Mouse (Mus musculus): ENCODE results near the gene Atl1.

The Atl1 gene

GRCm38 (mm10) chr12:69884053-69884452, 8.4 kb upstream of the Atl1 start:
- no peak for DNase-seq (ENCODE audit: low spot score)

DNA sequence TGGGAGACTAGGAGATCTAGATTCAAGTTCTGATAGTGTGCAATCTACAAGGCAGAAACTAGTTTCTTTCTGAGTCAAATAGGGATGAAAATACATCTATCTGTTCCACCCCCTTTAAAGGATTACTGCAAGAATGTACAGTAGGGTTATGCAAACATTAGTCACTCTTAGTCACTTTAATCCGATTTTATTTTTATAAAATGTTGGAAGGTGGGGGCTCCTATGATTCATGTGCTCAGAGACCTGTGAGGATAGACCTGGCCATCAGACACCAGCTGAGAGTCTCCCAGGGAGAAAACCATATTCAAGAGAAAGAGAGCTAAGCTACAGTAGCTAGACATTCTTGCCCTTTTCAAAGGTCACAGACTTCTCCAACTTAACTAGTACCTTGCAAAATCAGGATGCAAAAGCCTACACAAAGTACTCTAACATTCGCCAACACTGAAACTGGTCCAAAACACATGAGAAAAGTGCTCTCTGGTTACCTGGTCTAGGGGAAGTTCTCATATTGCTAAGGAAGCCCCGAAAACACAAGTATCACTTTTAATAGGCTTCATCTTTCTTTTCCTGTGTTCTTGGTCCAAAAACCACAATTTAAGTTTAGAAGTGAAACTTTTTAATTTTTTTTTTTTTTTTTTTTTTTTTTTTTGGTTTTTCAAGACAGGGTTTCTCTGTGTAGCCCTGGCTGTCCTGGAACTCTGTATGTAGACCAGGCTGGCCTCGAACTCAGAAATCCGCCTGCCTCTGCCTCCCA, 7.1 kb upstream of the Atl1 start:
- no peak for DNase-seq (ENCODE audit: low spot score)

- no peak for DNase-seq (ENCODE audit: low spot score)
Measured at GRCm38 (mm10) chr12:69887776-69888175, 4.6 kb upstream of the Atl1 start.

- DNase-seq (ENCODE audit: low spot score) = no peak
Measured at GRCm38 (mm10) chr12:69888345-69888744, 4.1 kb upstream of the Atl1 start.

GRCm38 (mm10) chr12:69890051-69890450, 2.4 kb upstream of the Atl1 start:
- DNase-seq (ENCODE audit: low spot score) = no peak

DNA sequence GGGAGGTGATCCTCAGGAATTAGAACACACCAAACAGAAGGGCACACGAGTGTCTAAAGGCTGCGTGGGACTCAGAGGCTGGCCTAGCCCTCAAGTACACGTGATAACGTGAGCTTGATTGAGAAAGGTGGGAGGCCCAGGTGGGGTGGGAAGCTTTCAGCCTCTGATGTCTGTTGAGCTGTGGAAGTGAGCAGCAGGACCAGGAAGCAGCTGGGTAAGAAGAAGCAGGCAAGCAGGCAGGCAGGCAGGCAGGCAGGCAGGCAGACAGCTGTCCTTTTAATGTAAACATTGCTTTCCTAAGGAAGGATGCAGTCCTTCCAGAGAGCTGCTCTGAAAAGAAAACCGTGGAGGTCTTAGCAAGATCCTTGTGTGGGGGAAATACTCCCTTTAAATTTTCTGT, 1.9 kb upstream of the Atl1 start:
- no peak for DNase-seq (ENCODE audit: low spot score)

DNA sequence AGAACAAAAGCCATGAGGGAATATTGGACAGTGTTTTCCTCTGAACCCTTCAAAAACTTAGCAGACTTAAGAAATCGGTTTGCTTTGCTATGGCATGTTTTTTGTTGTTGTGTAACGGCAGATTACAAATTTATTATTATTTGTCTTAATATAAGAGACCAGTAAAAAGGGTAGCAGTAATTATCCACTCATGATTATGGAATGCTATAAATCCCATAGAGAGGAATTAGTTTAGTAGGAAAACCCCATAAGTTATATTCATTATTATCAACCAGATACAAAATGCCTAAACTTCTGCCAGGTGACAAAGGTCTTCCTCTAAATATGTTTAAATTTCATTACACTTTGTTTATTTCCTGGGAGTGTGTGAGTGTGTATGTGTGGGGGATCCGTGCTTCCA, 693 bp upstream of the Atl1 start:
- DNase-seq (ENCODE audit: low spot score) = no peak

DNA sequence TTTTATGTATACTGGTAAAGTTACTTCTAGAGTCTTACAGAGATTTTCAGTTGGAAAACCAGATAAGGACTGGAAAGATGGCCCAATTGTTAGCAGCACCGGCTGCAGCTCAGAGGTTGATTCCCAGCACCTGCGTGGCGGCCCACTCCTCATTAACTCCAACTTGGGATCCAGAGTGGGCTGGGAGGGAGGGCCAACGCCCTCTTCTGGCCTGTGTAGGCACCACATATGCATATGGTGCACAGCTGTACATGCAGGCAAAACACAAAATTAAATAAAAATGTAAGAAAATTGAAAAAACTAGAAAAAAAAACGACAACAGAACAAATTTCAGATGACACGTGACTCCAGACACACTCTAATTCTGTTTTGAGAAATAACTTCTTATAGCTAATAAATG, 1.5 kb downstream of the Atl1 start:
- DNase-seq (ENCODE audit: low spot score) = no peak

- no peak for DNase-seq (ENCODE audit: low spot score)
Measured at GRCm38 (mm10) chr12:69895046-69895445, 2.6 kb downstream of the Atl1 start.

- DNase-seq (ENCODE audit: low spot score) = no peak
Measured at GRCm38 (mm10) chr12:69898119-69898518, 5.7 kb downstream of the Atl1 start.

- no peak for DNase-seq (ENCODE audit: low spot score)
Measured at GRCm38 (mm10) chr12:69904991-69905390, 12.6 kb downstream of the Atl1 start.

GRCm38 (mm10) chr12:69907667-69908510, 15.5 kb downstream of the Atl1 start:
- peak; percentile 27 for DNase-seq (ENCODE audit: low spot score)

DNA sequence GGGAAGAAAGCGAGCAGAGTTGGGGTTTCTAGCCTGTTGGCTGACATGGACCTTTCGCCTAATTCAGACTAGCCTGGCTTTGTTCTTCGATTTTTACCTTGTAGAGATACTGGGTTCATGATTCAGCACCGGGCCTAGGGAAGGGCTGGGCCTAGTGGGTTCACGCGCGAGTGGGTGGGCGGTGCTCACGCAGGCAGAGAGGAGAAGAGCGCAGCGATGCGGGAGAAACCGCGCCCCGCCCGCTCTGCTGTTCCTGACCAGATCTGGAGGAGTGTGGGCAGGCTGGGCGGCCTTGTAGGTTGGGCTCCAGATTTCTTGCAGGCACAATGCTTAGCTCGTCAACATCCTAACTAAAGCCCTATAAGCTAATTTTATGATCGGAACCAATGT, 16.1 kb downstream of the Atl1 start:
- peak; percentile 29 for DNase-seq (ENCODE audit: low spot score)

DNA sequence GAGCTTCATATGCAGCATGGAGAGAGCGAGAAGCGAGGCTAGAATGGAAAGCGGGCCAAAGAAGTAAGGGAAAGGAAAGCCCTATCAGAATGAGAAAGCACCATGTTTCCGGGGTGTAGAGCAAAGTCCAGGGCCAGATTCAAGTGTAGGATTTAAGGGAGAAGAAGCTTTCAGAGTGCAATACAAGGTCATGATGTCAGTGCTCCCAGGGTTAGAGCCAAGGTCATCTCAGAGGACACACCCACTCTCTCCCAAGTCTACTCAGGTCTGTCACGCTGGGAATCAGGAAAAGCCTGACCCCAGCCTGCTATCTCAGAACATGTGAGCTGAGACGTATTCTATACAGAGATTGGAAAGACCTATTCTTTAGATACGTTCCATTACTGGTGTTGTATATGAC, 19.5 kb downstream of the Atl1 start:
- DNase-seq (ENCODE audit: low spot score) = no peak

- DNase-seq (ENCODE audit: low spot score) = no peak
Measured at GRCm38 (mm10) chr12:69912737-69913136, 20.3 kb downstream of the Atl1 start.

- DNase-seq (ENCODE audit: low spot score) = no peak
Measured at GRCm38 (mm10) chr12:69917870-69918269, 25.5 kb downstream of the Atl1 start.

- DNase-seq (ENCODE audit: low spot score) = no peak
Measured at GRCm38 (mm10) chr12:69922099-69922498, 29.7 kb downstream of the Atl1 start.

DNA sequence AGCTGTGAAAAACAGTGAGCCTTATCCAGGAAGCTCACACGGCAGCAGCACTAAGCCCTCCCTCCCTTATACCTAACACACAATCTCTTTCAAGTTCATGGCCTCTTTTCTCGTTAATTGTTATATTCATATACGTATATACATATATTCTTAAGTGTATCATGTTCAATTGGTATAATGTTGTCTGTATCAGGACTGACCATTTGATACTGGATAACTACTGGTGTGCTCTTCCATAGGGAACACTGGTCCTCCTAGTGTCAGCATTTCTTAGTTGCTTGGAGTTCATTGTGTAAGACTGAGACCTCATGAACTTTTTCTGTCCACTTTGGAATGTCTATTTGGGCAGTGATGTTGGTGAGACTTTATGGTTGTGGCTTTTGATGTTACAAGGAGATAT, 30.7 kb downstream of the Atl1 start:
- no peak for DNase-seq (ENCODE audit: low spot score)

DNA sequence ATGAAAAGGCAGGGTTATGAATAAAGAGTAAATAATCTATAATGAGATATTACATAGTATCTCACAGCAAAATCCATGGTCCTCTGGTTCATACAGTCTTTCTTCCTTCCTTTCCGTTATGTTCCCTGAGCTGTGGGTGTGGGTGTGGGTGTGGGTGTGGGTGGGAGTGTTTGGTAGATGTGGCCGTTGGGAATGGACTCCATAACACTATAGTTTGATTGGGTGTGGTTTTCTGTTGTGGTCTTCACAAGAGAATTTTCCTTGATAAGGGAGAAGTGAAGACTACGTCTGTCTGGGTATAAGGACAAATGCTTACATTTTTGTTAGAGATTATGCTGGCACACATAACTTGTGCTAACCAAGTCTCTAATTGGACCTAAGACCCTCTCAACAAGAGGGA, 31.2 kb downstream of the Atl1 start:
- no peak for DNase-seq (ENCODE audit: low spot score)

GRCm38 (mm10) chr12:69924012-69924411, 31.6 kb downstream of the Atl1 start:
- DNase-seq (ENCODE audit: low spot score) = no peak

DNA sequence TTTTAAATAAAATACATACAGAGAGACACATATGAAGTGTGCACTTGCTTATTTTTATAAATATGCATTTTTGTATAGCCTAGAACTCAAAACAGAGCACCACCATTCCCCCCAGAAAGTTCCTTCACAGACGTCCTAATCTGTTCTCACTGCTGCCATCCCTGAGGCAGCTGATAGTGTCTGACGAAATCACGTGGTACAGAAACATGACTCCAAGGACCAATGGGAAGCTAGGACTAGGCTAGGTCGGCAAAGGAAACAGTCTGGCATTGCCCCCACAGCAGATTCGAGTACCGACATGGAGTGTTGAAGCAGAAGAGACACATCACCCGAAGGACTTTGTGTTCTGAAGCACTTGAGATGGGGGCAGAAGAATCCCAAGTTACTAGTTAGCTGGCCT, 34.3 kb downstream of the Atl1 start:
- no peak for DNase-seq (ENCODE audit: low spot score)

- no peak for DNase-seq (ENCODE audit: low spot score)
Measured at GRCm38 (mm10) chr12:69937731-69938130, 45.3 kb downstream of the Atl1 start.

GRCm38 (mm10) chr12:69939291-69939690, 46.9 kb downstream of the Atl1 start:
- no peak for DNase-seq (ENCODE audit: low spot score)

Measured in testis, postnatal 14 days (tissue).